Mouse (Mus musculus) cerebellum, adult 9-11 months (tissue): ENCODE measurements at regions not wholly inside any gene's neighbourhood (a gene's known extent, or its start where the extent isn't known, plus 50 kb on each side); places are given as distances from the start of the nearest gene placed in this dataset.
A peak's percentile ranks its signal among the peaks of the same experiment; 100 is the strongest.
"Not testable (repeated sequence)": the region's sequence is repeated elsewhere in the genome, so short reads cannot be mapped to it uniquely, and the experiment has no call there.

ENCODE experiments used
- DNase-seq: peaks from one replicate; pipeline ENCODE4 v3.0.0; 2022

- no peak for DNase-seq
These were observed 424.0 kb upstream of the Sphkap start for GRCm38 (mm10) chr1:83831900-83832535.

GRCm38 (mm10) chr1:83830025-83830645, 422.1 kb upstream of the Sphkap start:
- no peak for DNase-seq

GRCm38 (mm10) chr1:83811162-83811561, 403.2 kb upstream of the Sphkap start:
- not testable (repeated sequence) for DNase-seq

GRCm38 (mm10) chr1:83808432-83808831, 400.4 kb upstream of the Sphkap start:
- no peak for DNase-seq

- DNase-seq: no peak
These were observed 395.5 kb upstream of the Sphkap start for GRCm38 (mm10) chr1:83803345-83804041.

GRCm38 (mm10) chr1:83801759-83802158, 393.8 kb upstream of the Sphkap start:
- no peak for DNase-seq

GRCm38 (mm10) chr1:83796961-83797891, 389.2 kb upstream of the Sphkap start:
- no peak for DNase-seq

GRCm38 (mm10) chr1:83777151-83777550, 369.2 kb upstream of the Sphkap start:
- no peak for DNase-seq

GRCm38 (mm10) chr1:83771160-83771559, 363.2 kb upstream of the Sphkap start:
- DNase-seq: no peak

GRCm38 (mm10) chr1:83761499-83761898, 353.5 kb upstream of the Sphkap start:
- no peak for DNase-seq

GRCm38 (mm10) chr1:83756866-83757265, 348.9 kb upstream of the Sphkap start:
- DNase-seq: no peak

GRCm38 (mm10) chr1:83755336-83755735, 347.3 kb upstream of the Sphkap start:
- DNase-seq: no peak

GRCm38 (mm10) chr1:83752976-83753375, 345.0 kb upstream of the Sphkap start:
- DNase-seq: no peak

GRCm38 (mm10) chr1:83748974-83749373, 341.0 kb upstream of the Sphkap start:
- DNase-seq: no peak

- no peak for DNase-seq
These were observed 340.1 kb upstream of the Sphkap start for GRCm38 (mm10) chr1:83748061-83748460.

GRCm38 (mm10) chr1:83747412-83747811, 339.4 kb upstream of the Sphkap start:
- no peak for DNase-seq

GRCm38 (mm10) chr1:83746036-83746435, 338.0 kb upstream of the Sphkap start:
- peak; percentile 33 for DNase-seq

GRCm38 (mm10) chr1:83736428-83737117, 328.6 kb upstream of the Sphkap start:
- DNase-seq: peak; percentile 17

- no peak for DNase-seq
These were observed 323.7 kb upstream of the Sphkap start for GRCm38 (mm10) chr1:83731682-83732081.

GRCm38 (mm10) chr1:83728810-83729209, 320.8 kb upstream of the Sphkap start:
- no peak for DNase-seq

GRCm38 (mm10) chr1:83727938-83728337, 319.9 kb upstream of the Sphkap start:
- DNase-seq: no peak

GRCm38 (mm10) chr1:83727215-83727614, 319.2 kb upstream of the Sphkap start:
- DNase-seq: peak; percentile 39
